Mouse (Mus musculus) skeletal muscle tissue, adult 2 months (tissue): ENCODE results near the gene Gpr153.
A peak's percentile ranks its signal among the peaks of the same experiment; 100 is the strongest.

Experiments
- DNase-seq: peaks from one replicate; pipeline ENCODE4 v3.0.0-alpha.2; 2012; ENCODE audit warnings: low read depth, low spot score

Gene Gpr153

DNA sequence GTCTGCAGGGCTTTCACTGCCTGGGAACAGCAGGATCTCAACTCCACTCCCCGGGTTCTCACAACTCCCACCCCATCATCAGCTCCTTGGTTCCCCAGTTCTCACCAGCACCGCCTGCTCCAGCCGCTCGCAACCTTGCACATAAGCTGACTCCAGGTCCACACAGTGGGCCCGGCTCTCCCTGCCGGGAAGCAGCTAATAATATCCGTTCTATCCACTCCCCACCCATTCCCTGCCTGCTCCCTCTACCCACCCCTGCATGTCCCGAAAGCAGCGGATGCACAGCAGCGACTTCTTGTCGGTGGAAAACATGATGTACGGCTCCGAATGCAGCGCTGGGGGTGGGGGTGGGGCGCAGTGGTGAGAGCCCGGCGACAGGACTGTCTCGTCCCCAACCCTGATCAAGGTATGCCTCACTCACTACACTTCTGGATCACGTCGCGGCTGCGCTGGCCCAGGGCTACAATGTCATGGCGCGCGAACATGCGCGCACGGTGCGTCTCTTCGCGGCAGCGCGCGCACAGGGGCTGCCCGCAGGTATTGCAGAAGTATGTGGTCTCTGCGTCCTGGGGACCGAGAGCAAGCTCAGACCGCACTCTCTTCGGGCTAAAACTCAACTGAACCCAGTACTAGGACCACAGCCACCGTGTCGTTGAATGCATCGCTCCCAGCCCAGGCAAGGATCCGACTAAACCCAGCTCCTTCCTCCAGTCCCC is 41.6 kb downstream of the Gpr153 start:
- DNase-seq = no peak

DNA sequence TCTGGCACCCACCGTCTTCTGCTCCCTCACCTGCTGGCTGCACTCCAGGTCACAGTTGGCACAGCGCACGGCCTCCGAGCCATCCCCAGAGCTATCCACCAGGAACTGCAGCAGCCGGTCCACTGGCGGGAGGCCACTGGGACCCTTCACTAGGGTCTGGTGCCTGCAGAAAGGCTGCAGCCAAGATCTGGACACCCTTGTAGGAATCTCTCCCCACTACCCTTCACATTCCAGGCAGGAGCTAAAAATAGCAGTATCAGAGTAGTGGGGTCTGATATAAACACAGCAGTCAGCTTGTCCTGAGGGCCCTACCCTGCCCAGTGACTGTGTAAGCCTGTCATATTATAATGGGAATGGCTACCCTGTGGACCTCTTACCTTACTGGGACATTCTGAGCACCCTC is 43.6 kb downstream of the Gpr153 start:
- no peak for DNase-seq

DNA sequence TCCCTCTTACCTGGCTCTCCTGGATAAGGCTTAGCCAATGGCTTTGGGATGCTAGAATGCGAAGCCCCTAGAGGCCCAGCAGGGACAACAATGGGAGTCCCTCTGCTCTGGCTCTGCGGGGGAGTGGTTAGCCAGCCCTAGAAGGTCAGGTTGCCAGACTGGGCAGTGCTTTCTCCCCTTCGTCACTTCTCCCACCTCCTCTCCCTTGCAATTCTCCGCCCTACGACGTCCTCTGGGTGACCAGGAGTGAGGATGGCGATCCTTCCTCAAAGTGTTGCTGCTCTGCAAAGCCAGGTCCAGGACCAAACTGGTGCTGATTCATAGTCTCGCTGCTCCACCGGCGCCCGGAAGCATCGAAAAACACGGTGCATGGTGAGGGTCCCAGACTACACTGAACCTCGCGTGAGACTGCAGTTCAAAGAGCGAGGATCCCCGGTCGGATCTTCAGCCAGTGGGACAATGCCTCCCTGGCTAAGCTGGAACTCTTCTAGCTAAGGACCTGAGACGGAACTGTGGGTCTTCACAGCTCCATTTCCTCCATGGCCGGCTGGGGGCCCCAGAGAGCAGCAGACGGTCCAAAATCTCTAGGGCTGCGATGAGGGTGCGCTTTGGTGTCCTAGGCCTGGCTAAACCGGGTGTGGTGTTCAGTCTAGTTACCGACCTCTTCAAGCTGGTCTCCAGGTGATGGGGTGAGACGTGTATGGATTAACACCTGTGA is 44.6 kb downstream of the Gpr153 start, which contains the start of gene Rnf207:
Rnf207 (minus strand) TSS at position 477 of the 718 bp plus-strand sequence.
- DNase-seq = no peak

DNA sequence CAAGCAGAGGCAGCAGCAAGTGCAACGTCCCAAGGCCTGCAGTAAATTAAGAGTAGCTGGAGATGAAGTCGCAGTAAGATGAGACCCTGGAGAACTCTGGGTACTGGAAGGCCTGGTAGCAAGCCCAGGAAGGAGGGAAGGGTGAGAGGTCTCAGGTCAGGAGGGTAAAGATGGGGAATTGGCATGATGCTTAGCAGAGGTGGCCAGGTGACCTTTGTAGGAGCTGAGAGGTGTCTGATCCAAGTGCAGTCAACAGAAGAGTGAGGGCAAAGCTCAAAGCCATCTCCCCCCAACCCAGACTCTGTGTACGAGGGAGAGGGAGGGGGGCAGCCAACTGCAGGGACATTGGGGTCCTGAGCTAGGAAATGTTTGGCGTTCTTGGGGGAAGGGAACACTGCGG is 47.4 kb downstream of the Gpr153 start:
- no peak for DNase-seq

DNA sequence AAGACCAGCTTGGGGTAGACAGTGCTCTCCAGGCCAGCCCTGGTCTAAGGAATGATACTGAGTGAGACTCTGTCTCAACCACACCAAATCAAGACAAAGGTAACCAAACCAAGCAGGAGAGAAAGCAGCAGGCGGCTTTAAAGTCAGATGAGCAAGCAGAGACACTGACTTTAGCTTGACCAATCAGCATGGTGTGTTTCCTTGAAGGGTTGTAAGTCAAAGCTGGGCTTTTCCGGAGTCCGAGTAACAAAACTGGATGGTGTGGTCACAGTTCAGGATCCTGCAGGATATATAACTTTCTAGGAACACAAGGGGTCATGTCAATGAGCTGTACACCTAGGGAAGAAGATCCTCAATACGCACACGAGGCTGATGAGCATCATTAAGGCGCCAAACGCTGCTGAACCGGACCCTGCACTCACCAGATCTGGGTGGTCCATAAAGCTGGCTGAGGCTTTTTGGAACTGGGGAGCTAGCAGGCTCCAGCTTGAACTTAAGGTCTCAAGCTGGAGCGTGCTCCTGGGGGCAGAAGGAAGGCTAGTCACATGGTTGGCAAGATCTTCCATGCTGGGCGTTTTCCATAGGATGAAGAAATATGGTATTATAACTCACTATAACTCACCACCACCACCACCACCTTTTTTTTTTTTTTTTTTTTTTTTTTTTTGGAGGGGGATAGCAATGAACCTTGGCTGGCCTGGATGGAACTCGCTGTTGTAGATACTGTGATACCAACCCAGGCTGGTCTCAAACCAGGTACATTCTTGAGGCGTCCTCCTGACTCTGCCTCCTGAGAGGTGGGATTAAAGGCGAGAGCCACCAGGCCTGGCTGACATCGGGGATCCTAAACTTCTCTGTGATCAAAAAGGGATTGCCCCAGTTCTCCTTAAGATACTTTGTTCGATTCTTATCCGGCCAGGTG is 50.9 kb downstream of the Gpr153 start:
- DNase-seq = no peak

DNA sequence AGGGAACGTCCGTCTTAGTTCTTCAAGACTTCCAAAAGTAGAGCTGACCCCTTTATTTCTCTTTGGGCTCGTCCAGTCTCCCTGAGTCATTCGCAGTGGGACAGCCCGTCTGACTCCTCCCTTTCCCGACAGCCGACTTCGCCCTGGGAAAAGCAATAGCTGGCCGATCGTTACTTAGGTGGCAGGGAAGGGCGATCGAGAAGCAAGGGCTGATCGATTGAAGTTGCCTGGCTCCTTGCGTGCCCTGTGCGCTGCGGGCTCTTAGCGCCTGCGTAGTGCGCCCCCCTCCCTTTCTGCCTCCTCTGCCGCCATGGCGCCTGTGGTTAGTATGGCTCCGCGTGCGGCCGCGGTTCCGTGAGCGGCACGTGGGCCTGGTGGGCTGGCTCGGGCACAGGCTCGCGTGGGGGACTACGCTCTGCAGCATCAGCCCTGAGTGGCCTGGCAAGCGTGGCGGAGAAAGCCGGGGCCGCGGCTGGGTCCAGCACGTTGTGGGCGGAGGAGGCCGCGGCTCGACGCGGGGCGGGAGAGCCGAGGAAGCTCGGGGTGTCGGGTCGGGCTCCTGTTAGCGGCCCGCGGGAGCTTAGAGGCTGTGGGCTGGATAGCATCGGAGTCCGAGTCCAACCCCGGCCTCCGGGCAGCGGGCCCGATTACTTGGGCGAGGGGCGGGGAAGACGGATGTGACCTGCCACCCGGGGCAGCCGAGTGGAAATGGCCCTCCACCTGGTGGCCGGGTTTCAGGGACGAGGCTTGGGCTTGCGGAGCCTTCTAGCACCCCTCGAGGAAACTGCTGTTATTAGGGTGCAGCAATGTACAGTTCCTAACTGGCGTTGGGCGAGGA is 51.8 kb downstream of the Gpr153 start, which contains the start of gene Rpl22:
Rpl22 (plus strand) TSS at position 169 of the 838 bp plus-strand sequence.
- DNase-seq = peak; percentile 96

DNA sequence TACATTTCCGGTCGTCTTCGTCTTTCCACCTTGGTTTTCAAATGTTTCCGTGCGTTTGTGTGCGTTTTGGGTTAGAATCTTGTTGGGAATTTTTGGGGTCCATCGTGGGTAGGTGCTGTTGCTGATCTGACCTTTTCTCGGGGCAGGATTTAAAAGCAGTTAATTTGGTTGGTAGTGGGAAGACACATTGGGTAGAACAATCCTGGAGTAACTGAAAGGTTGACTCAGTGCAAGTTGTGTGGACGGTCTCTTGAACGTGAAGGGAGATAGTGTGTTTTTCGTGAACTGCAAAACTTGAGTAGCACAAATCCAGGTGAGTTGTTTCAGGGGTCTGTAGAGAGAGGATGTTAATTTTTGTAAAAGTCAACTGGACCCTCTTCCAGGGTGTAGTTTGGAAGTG is 52.5 kb downstream of the Gpr153 start:
- DNase-seq = no peak

DNA sequence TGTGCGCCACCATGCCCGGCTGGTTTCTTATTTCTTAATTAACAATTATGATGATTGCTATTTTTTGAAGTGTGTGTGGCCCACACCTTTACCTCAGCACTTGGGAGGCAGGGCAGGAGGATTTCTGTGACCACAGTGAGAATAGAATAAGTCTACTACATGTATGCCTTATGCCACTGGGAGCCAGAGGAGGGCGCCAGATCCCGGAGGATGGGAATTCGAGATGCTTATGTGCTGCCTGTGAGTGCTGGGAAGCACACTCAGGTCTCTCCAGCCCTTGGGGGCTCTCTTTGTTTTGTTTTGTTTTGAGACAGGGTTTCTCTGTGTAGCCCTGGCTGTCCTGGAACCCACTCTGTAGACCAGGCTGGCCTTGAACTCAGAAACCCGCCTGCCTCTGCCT is 54.7 kb downstream of the Gpr153 start:
- no peak for DNase-seq

DNA sequence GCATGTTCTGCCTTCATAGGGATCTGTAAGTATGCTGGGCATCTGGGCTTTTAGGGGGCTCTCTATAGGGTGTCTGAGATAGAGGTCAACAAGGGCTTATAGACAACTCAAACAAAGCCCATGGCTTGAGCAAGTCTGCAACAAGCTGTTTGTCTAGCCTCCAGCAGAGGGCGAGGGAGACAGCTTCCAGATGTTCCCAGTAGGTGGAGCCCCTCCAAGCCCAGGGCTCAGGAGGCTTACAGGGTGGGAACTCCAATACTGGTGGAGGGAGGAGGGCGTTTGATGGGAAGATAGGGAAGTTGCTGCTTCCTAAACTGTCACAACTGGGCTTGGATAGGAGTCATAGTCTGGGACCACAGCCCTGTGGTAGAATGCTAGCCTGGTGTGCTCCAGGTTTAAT is 58.9 kb downstream of the Gpr153 start:
- DNase-seq = peak; percentile 35

DNA sequence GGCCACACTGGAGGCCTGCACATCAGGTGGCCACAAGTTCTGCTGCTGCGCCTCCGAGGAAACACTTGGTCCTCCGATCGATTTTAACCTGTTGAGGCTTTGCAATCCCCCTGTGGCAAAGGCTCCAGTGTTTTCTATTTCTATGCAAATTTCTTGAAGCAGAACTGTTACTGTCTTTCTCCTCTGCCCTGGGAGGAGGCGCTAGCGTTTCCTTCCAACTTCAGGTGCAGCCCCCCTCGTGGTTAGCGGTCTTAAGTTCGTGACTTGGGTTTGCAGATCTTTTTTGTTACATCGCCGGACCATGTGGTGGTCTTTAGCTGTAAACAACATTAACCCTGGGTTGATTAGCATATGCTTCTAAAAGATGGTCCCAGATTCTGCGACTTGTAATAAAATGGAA is 59.6 kb downstream of the Gpr153 start:
- no peak for DNase-seq
